Mouse (Mus musculus): Measurements from ENCODE around the gene H2afv. TPM values are rescaled to one million over a fixed set of nuclear protein-coding genes. Genes with fewer than 3 reads are reported as not detected.
"Not testable (repeated sequence)": the region's sequence is repeated elsewhere in the genome, so short reads cannot be mapped to it uniquely, and the experiment has no call there.

The H2afv gene
- polyA plus RNA-seq, 1 experiment from 2014 or later, result 116 TPM

DNA sequence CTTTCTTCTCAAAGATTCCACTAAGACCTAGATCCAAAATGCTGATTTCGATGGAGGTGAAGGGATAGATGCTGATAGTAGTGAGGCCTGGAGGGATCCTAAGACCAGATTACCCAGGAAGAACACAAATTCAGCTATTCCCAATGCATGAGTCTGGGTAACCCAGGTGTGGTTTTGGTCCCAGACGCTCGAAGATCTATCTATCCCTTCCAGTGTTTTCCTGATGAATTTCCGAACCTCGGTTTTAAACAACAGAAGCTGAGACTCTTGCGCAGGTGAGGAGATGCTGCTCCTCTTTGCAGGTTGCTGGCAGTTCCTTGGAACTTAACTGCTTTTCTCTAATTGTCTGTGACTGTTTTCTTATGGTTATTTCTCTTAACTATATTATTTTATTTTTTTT lies 30.1 kb upstream of the H2afv start:
- Histone ChIP-seq H3K27me3 (ENCODE audit: control insufficient read depth, insufficient read depth, low read depth, low read length) (no peaks in the 10 kb centered on the region), H3K9ac (ENCODE audit: low read depth, low read length) (peak overlapping the region; percentile 99), H3K4me3 (ENCODE audit: low read depth, low read length) (peak overlapping the region; percentile 91), H3K9me3 (replicated peaks; ENCODE audit: control insufficient read depth, low read length) (no peaks in the 10 kb centered on the region), H3K27ac (ENCODE audit: low read length) (peak overlapping the region; percentile 96), H3K4me1 (ENCODE audit: control insufficient read depth, low read depth, low read length) (peaks cover 25% of the 10 kb centered on the region), H3K4me2 (ENCODE audit: low read depth, low read length) (peak overlapping the region; percentile 92), H3K36me3 (ENCODE audit: control insufficient read depth, insufficient read depth) (no peaks in the 10 kb centered on the region; the same call in 1 of the 2 replicates)
- ATAC-seq (ENCODE audit: low read depth), result no peak
- 20% methylated on average over 6 of the region's 6 CpGs for WGBS (ENCODE audit: insufficient replicate concordance)

DNA sequence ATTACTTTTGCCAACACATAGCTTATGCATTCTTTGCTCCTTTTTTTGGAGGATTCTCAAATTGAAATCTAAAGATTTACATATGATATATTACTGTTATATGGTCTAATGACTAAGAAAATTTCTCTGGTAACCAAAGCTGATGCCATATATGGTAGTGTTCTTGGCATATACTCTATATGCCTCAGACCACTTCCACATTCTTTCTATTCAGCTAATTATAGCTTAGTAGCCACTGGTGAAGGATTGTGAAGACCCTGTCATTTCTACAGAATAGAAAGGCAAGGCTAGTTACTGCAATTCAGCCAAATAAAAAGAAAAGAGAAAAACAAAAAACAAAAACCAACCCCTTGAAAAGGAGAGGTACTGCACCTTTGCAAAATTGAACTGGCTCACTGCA lies 27.8 kb upstream of the H2afv start:
- Histone ChIP-seq H3K4me3 (ENCODE audit: low read depth, low read length) (peak overlapping the region; percentile 57), H3K9ac (ENCODE audit: low read depth, low read length) (peak overlapping the region; percentile 38), H3K27ac (ENCODE audit: low read length) (peak overlapping the region; percentile 12; the same call in 1 of the 2 replicates), H3K36me3 (ENCODE audit: control insufficient read depth, insufficient read depth) (no peaks in the 10 kb centered on the region; the same call in 1 of the 2 replicates), H3K27me3 (ENCODE audit: control insufficient read depth, insufficient read depth, low read depth, low read length) (no peaks in the 10 kb centered on the region), H3K9me3 (replicated peaks; ENCODE audit: control insufficient read depth, low read length) (no peaks in the 10 kb centered on the region), H3K4me2 (ENCODE audit: low read depth, low read length) (peak overlapping the region; percentile 74), H3K4me1 (ENCODE audit: control insufficient read depth, low read depth, low read length) (peaks cover 25% of the 10 kb centered on the region)
- ATAC-seq (ENCODE audit: low read depth), result no peak

DNA sequence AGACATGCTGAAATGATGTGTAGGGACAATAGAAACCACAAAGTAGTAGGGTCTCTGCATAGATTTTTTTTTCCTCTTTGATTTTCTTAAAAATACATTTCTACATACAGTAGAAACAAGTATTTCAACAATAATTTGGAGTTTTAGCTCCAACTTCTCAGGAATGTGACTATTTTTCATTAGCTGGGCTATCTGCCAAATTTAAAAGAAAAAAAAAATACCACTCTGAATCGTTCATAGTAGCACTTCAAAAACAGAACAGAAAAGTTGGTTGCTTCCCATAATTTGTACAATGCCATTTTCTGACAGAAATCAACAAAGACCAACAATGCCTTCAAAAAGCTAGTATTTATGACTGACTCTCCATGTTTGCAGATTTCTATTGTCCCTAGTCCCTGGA lies 27.2 kb upstream of the H2afv start:
- WGBS (ENCODE audit: insufficient replicate concordance), result 14% methylated on average over 1 of the region's 1 CpGs
- H3K9ac ChIP-seq (ENCODE audit: low read depth, low read length), result peak overlapping the region; percentile 44
- peaks cover 25% of the 10 kb centered on the region for H3K4me1 ChIP-seq (ENCODE audit: control insufficient read depth, low read depth, low read length)
- no peaks in the 10 kb centered on the region; the same call in 1 of the 2 replicates for H3K36me3 ChIP-seq (ENCODE audit: control insufficient read depth, insufficient read depth)
- no peaks in the 10 kb centered on the region for H3K27me3 ChIP-seq (ENCODE audit: control insufficient read depth, insufficient read depth, low read depth, low read length)
- ATAC-seq (ENCODE audit: low read depth), result no peak
- peak overlapping the region; percentile 48 for H3K4me3 ChIP-seq (ENCODE audit: low read depth, low read length)
- H3K4me2 ChIP-seq (ENCODE audit: low read depth, low read length), result peak overlapping the region; percentile 74
- H3K9me3 ChIP-seq (replicated peaks; ENCODE audit: control insufficient read depth, low read length), result no peaks in the 10 kb centered on the region
- no peak overlapping the region; the same call in 1 of the 2 replicates for H3K27ac ChIP-seq (ENCODE audit: low read length)

DNA sequence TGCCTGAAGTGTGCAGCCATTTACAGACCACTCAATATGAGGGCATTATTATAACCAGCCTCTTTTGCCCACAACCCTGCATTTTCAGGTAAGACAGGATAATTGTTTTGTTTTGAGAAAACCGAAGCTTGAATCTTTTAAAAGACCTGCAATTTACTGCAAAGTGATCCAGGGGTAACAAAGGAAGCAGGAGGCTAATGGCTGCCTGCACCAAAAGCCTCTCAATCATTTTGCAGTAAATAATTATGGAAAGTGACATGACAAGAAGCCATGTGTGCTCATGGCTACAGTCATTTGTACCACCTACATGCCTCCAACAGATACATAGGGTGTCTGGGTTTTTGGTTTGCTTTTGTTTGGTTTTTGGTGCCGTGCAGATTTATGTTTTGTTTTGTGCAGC lies 26.8 kb upstream of the H2afv start:
- Histone ChIP-seq H3K9ac (ENCODE audit: low read depth, low read length) (0 out of 2 replicates have a peak overlapping the region, but pooled peaks have one; percentile 37), H3K27ac (ENCODE audit: low read length) (no peak overlapping the region; the same call in 1 of the 2 replicates), H3K36me3 (ENCODE audit: control insufficient read depth, insufficient read depth) (no peaks in the 10 kb centered on the region; the same call in 1 of the 2 replicates), H3K4me1 (ENCODE audit: control insufficient read depth, low read depth, low read length) (peaks cover 25% of the 10 kb centered on the region), H3K9me3 (replicated peaks; ENCODE audit: control insufficient read depth, low read length) (no peaks in the 10 kb centered on the region), H3K27me3 (ENCODE audit: control insufficient read depth, insufficient read depth, low read depth, low read length) (no peaks in the 10 kb centered on the region), H3K4me2 (ENCODE audit: low read depth, low read length) (peak overlapping the region; percentile 74), H3K4me3 (ENCODE audit: low read depth, low read length) (peak overlapping the region; percentile 12)
- no peak for ATAC-seq (ENCODE audit: low read depth)
- 75% methylated on average over 2 of the region's 2 CpGs for WGBS (ENCODE audit: insufficient replicate concordance)

DNA sequence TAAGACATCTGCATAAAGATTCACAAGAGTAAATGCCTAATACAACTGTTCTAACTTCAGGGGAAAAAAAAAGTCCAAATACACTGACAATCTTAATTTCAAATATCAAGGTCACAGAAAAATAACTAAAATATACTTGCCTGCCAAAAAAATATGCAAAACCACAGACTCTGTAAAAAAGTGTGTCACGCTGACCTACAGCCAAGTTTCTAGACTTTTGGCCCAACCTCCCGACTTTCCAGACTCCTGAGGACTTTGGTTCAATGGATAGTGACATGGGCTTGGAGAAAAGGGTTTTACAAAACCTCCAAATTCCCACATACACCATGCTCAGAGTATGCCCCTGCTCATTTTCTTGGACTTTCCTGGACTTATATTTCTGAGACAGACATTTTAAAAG lies 24.3 kb upstream of the H2afv start:
- ATAC-seq (ENCODE audit: low read depth), result no peak
- Histone ChIP-seq H3K4me3 (ENCODE audit: low read depth, low read length) (no peak overlapping the region), H3K27ac (ENCODE audit: low read length) (no peak overlapping the region), H3K9ac (ENCODE audit: low read depth, low read length) (no peak overlapping the region), H3K9me3 (replicated peaks; ENCODE audit: control insufficient read depth, low read length) (no peaks in the 10 kb centered on the region), H3K4me2 (ENCODE audit: low read depth, low read length) (no peak overlapping the region), H3K27me3 (ENCODE audit: control insufficient read depth, insufficient read depth, low read depth, low read length) (no peaks in the 10 kb centered on the region), H3K4me1 (ENCODE audit: control insufficient read depth, low read depth, low read length) (peaks cover 15% of the 10 kb centered on the region), H3K36me3 (ENCODE audit: control insufficient read depth, insufficient read depth) (no peaks in the 10 kb centered on the region; the same call in 1 of the 2 replicates)
- WGBS (ENCODE audit: insufficient replicate concordance), result 62% methylated on average over 2 of the region's 2 CpGs

DNA sequence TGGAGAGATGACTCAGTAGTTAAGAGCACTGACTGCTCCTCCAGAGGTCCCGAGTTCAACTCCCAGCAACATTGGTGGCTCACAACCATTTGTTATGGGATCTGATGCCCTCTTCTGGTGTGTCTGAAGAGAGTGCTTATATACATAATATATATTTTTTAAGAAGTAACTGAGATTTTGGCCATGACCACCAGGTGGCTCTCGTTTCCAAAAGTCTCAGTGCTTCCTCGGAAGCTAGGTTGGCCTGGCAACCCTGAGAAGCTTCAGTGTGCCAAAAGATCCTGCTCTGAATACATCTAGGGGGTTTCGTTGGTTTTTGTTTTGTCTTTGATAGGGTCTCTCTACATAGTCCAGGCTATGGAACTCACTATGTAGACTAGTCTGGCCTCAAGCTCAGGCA lies 20.9 kb upstream of the H2afv start:
- ATAC-seq (ENCODE audit: low read depth), result peak; percentile 48; the same call in 1 of the 2 replicates
- WGBS (ENCODE audit: insufficient replicate concordance), result 23% methylated on average over 4 of the region's 4 CpGs
- H3K36me3 ChIP-seq (ENCODE audit: control insufficient read depth, insufficient read depth), result no peaks in the 10 kb centered on the region; the same call in 1 of the 2 replicates
- H3K27ac ChIP-seq (ENCODE audit: low read length), result no peak overlapping the region
- no peaks in the 10 kb centered on the region; the same call in none of the 2 replicates for H3K4me1 ChIP-seq (ENCODE audit: control insufficient read depth, low read depth, low read length)
- H3K4me2 ChIP-seq (ENCODE audit: low read depth, low read length), result no peak overlapping the region
- no peak overlapping the region for H3K9ac ChIP-seq (ENCODE audit: low read depth, low read length)
- no peak overlapping the region for H3K4me3 ChIP-seq (ENCODE audit: low read depth, low read length)
- no peaks in the 10 kb centered on the region for H3K27me3 ChIP-seq (ENCODE audit: control insufficient read depth, insufficient read depth, low read depth, low read length)
- no peaks in the 10 kb centered on the region for H3K9me3 ChIP-seq (replicated peaks; ENCODE audit: control insufficient read depth, low read length)

DNA sequence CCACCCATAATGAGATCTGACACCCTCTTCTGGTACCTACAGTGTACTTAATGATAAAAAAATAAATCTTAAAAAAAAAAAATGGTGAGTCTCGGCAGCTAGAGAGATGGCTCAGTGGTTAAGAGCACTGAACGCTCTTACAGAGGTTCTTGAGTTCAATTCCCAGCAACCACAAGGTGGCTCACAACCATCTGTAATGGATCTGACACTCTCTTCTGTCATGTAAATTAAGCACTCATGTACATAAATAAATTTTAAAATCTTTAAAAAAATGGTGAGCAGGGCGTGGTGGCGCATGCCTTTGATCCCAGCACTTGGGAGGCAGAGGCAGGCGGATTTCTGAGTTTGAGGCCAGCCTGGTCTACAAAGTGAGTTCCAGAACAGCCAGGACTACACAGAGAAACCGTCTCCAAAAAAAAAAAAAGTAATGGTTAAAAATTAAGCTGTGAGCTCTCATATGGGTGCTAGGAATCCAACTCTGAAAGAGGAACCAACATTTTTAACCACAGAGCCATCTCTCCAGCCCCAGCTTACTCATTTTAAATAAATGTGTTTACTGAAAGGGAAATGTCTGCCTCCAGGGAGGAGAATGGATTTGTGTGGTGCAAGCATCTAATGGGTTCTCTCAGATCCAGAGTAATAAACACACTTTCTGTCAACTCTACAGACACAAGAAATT lies 19.1 kb upstream of the H2afv start:
- no peak for ATAC-seq (ENCODE audit: low read depth)
- Histone ChIP-seq H3K9ac (ENCODE audit: low read depth, low read length) (no peak overlapping the region), H3K36me3 (ENCODE audit: control insufficient read depth, insufficient read depth) (no peaks in the 10 kb centered on the region; the same call in 1 of the 2 replicates), H3K4me1 (ENCODE audit: control insufficient read depth, low read depth, low read length) (no peaks in the 10 kb centered on the region; the same call in none of the 2 replicates), H3K4me3 (ENCODE audit: low read depth, low read length) (no peak overlapping the region), H3K27me3 (ENCODE audit: control insufficient read depth, insufficient read depth, low read depth, low read length) (no peaks in the 10 kb centered on the region), H3K4me2 (ENCODE audit: low read depth, low read length) (no peak overlapping the region), H3K9me3 (replicated peaks; ENCODE audit: control insufficient read depth, low read length) (no peaks in the 10 kb centered on the region), H3K27ac (ENCODE audit: low read length) (no peak overlapping the region)
- 66% methylated on average over 6 of the region's 6 CpGs for WGBS (ENCODE audit: insufficient replicate concordance)

DNA sequence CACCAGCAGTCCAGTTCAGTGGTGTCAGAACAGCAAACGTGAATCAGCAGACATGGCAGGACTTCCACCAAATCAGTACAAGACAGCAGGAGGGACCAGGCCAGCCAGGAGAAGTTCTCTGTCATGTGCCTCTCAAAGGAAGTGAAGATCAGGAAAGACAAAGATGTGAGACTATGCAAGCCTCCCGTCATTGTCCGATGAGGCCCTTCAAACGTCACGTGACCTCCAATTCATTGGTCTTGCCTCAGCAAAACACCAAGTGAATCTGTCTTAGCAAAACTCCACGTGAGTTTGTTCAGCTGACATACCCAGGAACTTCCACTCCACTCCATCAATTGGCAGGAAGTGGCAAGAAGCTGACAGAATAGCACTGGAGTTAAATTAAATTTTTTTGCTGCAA lies 11.8 kb upstream of the H2afv start:
- Histone ChIP-seq H3K4me3 (ENCODE audit: low read depth, low read length) (no peak overlapping the region), H3K9me3 (replicated peaks; ENCODE audit: control insufficient read depth, low read length) (no peaks in the 10 kb centered on the region), H3K36me3 (ENCODE audit: control insufficient read depth, insufficient read depth) (no peaks in the 10 kb centered on the region), H3K4me2 (ENCODE audit: low read depth, low read length) (no peak overlapping the region), H3K27me3 (ENCODE audit: control insufficient read depth, insufficient read depth, low read depth, low read length) (no peaks in the 10 kb centered on the region), H3K9ac (ENCODE audit: low read depth, low read length) (no peak overlapping the region), H3K4me1 (ENCODE audit: control insufficient read depth, low read depth, low read length) (no peaks in the 10 kb centered on the region), H3K27ac (ENCODE audit: low read length) (no peak overlapping the region)
- ATAC-seq (ENCODE audit: low read depth), result no peak
- 58% methylated on average over 6 of the region's 6 CpGs for WGBS (ENCODE audit: insufficient replicate concordance)

DNA sequence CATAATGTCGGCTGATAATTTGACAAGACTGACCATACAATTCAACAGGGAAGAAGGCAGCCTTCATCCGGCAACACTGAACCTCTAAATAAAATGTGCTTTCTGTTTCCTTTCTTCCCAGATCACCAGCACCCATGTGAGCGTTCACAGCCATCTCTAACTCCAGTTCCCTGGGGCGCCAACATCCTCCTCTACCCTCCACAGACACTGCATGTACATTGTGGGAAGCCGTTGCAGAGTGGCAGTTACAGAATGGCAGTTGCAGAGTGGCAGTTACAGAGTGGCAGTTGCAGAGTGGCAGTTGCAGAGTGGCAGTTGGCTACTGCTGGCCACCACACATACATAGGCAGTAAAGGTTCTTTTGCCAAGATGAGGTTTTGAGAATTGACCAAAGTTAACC lies 3.9 kb upstream of the H2afv start:
- H3K27me3 ChIP-seq (ENCODE audit: control insufficient read depth, insufficient read depth, low read depth, low read length); H3K9me3 ChIP-seq (replicated peaks; ENCODE audit: control insufficient read depth, low read length); H3K9ac ChIP-seq (ENCODE audit: low read depth, low read length); ATAC-seq (ENCODE audit: low read depth); H3K4me3 ChIP-seq (ENCODE audit: low read depth, low read length); H3K27ac ChIP-seq (ENCODE audit: low read length); H3K36me3 ChIP-seq (ENCODE audit: control insufficient read depth, insufficient read depth); H3K4me1 ChIP-seq (ENCODE audit: control insufficient read depth, low read depth, low read length); H3K4me2 ChIP-seq (ENCODE audit: low read depth, low read length): not testable (repeated sequence)
- 82% methylated on average over 5 of the region's 5 CpGs for WGBS (ENCODE audit: insufficient replicate concordance)

Measured in liver, embryonic 16.5 days (tissue).